Mouse (Mus musculus) liver, embryonic 14.5 days (tissue): ENCODE data around the gene Litaf.

Source experiments
- CTCF ChIP-seq: IDR thresholded peaks from 2 replicates; pipeline ENCODE4 v1.5.1; 2016; ENCODE audit warnings: antibody characterized with exemption, low read depth, control low read depth
- EP300 ChIP-seq: IDR thresholded peaks from 2 replicates; pipeline ENCODE4 v1.6.1; 2016; ENCODE audit warnings: antibody characterized with exemption, low read depth

- TF ChIP-seq CTCF (no peak), EP300 (no peak)
Observed at GRCm38 (mm10) chr16:11060645-11061044, 5.3 kb downstream of the Litaf start, which contains the start of gene Snn.
